Mouse (Mus musculus): ENCODE data around the gene Zfp354c.

Gene Zfp354c

DNA sequence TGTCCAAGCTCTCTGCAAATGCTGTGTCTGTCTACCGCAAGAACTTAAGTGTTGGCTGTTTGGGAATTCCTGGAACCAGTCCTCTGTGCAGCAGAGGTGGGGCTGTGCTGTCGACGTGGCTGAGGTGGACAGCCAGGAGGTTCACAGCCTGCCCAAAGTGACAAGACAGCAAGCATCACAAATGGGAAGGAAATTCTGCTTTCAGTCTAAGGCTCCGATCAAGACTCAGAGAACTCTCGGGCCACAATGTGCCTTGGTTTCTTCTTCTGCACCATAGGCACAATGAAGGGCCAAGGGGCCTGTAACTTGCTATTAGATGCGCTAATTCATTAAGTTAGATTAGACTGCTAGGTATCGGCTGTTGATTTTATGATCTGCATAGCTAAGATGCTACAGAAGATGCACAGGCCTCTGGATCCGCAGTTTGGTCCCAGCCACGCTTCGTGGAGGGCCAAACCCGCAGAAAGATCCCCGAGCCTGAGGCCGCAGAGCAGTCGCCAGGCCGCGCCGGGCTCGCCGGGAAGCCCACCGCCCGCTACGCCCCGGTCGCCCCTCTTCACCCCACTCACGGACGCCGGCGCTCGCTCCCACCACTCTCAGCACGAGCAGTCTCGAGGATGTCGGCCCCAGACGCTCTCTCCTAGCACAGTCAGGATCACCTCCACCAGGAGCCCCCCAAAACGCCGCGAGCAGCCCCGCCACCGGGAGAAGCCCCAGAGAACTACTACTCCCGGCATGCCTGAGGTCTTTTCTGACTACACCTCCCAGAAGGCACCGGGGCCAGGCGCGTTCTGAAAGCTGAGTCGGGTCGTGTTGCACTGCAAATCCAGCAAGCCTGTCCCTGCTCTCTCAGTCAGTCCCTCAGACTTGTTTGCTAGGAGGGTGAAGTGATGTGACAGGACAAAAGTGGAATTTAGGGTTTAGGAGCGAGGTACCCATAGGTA is at the start of gene Zfp354c:
TSS of gene Zfp354c (minus strand) at position 715 of the 944 bp plus-strand sequence.
- DNase-seq (ENCODE audit: extremely low spot score, low read depth, low spot score): no peak

DNA sequence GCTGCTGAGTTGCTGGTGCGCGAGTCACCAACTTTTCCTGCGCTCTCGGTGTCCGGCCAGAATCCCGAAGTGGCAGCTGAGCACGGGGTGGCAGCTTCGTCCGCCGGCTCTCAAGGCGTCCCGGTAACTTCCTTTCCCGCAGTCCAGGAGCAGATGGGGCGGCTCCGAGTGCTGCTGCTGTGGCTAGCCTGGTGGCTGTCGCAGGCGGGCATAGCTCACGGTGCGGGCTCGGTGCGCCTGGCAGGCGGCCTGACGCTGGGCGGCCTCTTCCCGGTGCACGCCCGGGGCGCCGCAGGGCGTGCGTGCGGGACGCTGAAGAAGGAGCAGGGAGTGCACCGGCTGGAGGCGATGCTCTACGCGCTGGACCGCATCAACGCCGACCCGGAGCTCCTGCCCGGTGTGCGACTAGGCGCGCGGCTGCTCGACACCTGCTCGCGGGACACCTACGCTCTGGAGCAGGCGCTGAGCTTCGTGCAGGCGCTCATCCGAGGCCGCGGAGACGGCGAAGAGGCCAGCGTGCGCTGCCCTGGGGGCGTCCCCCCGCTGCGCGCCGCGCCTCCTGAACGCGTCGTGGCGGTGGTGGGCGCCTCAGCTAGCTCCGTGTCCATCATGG is 23.6 kb upstream of the Zfp354c start:
- no peak for DNase-seq (ENCODE audit: extremely low spot score, low read depth, low spot score)

- DNase-seq (ENCODE audit: extremely low spot score, low read depth, low spot score): no peak
Observed at GRCm38 (mm10) chr11:50850177-50850735, 22.7 kb upstream of the Zfp354c start, which contains the start of gene Grm6. Gene Grm6 (plus strand): TSS chr11:50850685.

DNA sequence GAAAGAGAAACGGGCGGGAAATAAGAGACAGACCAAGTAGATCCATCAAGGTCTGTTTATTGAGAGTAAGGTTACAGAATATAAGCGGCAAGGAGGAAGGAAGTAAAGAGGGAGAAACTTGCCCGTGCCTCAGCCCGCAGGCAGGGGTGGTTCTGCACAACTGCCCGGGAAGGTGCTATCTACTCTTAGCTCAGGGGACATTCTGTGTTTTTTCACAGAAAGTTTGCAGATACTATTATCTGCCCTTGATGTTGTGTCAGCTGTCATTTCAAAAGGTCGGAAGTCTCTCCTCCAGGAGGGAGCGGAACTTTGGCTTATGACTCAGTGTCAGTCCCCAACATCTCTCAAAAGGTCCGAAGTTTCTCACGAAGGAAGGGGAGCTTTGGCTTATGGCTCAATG is 21.8 kb upstream of the Zfp354c start:
- no peak for DNase-seq (ENCODE audit: extremely low spot score, low read depth, low spot score)

- no peak for DNase-seq (ENCODE audit: extremely low spot score, low read depth, low spot score)
Observed at GRCm38 (mm10) chr11:50848520-50849137, 21.1 kb upstream of the Zfp354c start.

DNA sequence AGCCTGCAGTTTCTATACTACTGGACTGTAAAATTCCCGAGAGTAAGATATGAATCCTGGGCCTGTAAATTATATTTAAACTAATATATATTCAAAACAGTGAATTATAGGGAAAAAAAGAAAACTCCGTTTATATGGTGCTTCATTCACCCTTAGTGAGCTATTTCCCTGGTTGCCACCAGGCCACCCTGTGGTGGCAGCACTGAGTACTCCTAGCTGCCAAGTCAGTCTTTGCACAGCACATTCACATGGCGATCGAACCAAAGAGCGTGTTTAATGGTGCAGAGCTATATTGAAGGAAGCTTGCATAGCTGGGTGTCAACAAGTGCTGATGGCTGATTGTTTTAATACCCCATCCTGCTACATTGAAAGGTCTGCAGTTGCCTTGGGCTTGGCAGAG is 19.5 kb upstream of the Zfp354c start:
- no peak for DNase-seq (ENCODE audit: extremely low spot score, low read depth, low spot score)

- DNase-seq (ENCODE audit: extremely low spot score, low read depth, low spot score): no peak
Observed at GRCm38 (mm10) chr11:50845951-50846350, 18.4 kb upstream of the Zfp354c start.

- peak; percentile 80 for DNase-seq (ENCODE audit: extremely low spot score, low read depth, low spot score)
Observed at GRCm38 (mm10) chr11:50841023-50841735, 13.7 kb upstream of the Zfp354c start, which contains the start of gene Zfp879. Gene Zfp879 (minus strand): TSS chr11:50841552.

GRCm38 (mm10) chr11:50835727-50836126 is 8.2 kb upstream of the Zfp354c start:
- DNase-seq (ENCODE audit: extremely low spot score, low read depth, low spot score): no peak

GRCm38 (mm10) chr11:50826214-50826613 is 1.3 kb downstream of the Zfp354c start:
- no peak for DNase-seq (ENCODE audit: extremely low spot score, low read depth, low spot score)

- DNase-seq (ENCODE audit: extremely low spot score, low read depth, low spot score): no peak
Observed at GRCm38 (mm10) chr11:50814233-50814632, 13.3 kb downstream of the Zfp354c start.

DNA sequence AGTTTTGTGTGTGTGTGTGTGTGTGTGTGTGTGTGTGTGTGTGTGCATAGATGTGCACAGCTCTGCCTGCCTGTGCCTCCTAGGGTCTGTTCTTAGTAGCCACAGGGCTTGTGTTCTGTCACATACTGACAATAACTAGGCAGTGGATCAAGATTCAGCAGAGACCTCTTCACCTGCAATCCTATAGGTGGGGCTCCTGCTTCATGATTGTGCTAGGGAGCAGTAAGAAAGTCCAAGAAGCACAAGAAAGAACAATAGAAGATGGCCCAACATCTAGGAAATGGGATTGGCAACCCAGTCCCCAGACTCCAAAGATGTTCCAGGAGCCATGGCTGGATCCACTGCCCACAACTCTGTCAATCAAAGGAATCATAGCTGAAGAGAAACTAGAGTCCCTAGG is 28.7 kb downstream of the Zfp354c start:
- DNase-seq (ENCODE audit: extremely low spot score, low read depth, low spot score): no peak

- DNase-seq (ENCODE audit: extremely low spot score, low read depth, low spot score): no peak
Observed at GRCm38 (mm10) chr11:50797674-50798073, 29.9 kb downstream of the Zfp354c start.

GRCm38 (mm10) chr11:50771006-50771405 is 56.5 kb downstream of the Zfp354c start:
- no peak for DNase-seq (ENCODE audit: extremely low spot score, low read depth, low spot score)

GRCm38 (mm10) chr11:50768995-50769749 is 58.4 kb downstream of the Zfp354c start:
- DNase-seq (ENCODE audit: extremely low spot score, low read depth, low spot score): peak; percentile 86

- no peak for DNase-seq (ENCODE audit: extremely low spot score, low read depth, low spot score)
Observed at GRCm38 (mm10) chr11:50767039-50767438, 60.5 kb downstream of the Zfp354c start.

GRCm38 (mm10) chr11:50766461-50766860 is 61.1 kb downstream of the Zfp354c start:
- no peak for DNase-seq (ENCODE audit: extremely low spot score, low read depth, low spot score)
